Mouse (Mus musculus) CD8-positive naive resting alpha-beta T cell, adult 2 months (primary cell): ENCODE measurements around the gene 1700013G24Rik.

Source experiments
- DNase-seq, 2 experiments: peaks; one replicate each; pipeline ENCODE4 v3.0.0; 2022; ENCODE audit warnings: low read depth in 2 of 2, low spot score in 2 of 2

Gene 1700013G24Rik

DNA sequence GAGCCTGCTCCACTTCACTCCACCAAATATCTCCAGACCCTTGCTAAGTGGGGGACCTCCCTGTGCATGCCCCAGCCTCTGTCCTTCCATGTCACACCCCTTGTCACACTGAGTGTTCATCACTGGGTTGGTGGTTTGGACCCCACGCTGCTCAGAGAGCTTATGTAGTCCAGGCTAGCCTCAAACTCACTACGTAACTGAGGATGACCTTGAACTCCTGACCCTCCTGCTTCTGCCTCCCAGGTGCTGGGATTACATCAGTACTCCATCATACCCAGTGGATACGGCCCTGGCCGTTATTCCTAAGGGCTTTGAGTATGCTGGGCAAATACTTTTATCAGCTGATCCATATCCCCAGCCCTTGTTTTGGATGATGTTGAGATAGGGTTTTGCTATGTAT lies 40.1 kb downstream of the 1700013G24Rik start:
- no peak for DNase-seq

DNA sequence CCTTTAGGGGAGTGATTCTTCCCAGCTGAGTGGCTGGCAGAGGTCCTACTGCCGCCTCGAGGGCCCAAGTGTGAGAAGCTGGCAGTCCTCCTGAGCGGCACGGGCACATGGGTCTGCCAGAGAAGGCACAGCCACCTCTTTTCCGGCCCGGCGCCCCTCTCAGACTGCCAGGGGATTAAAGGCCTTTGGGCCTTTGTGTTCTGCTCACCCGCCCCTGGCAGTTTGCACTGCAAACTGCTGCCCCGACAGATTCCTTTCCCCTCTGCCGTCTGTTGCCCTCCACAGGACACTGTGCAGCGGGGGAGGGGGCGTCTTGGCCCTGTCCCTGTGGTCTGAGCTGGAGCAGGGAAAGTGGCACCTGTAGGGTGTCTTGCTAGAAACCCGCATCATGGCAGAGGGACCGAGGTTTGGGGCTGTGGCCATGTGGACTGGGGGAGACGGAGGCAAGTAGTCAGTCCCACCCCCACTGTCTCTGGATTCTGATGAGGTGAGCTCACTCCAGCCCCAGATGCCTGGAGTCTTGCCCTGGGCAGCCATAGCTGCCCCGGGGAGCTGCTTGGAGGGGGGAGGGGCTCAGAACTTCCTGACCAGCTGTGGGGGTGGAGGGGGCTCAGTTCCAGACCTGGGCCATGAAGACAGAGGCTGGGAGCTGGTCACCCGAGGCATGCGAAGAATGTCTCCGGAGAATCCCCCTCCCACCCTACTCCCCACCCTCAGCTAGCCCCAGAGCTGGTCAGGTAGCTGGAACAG lies 41.8 kb downstream of the 1700013G24Rik start:
- no peak for DNase-seq

DNA sequence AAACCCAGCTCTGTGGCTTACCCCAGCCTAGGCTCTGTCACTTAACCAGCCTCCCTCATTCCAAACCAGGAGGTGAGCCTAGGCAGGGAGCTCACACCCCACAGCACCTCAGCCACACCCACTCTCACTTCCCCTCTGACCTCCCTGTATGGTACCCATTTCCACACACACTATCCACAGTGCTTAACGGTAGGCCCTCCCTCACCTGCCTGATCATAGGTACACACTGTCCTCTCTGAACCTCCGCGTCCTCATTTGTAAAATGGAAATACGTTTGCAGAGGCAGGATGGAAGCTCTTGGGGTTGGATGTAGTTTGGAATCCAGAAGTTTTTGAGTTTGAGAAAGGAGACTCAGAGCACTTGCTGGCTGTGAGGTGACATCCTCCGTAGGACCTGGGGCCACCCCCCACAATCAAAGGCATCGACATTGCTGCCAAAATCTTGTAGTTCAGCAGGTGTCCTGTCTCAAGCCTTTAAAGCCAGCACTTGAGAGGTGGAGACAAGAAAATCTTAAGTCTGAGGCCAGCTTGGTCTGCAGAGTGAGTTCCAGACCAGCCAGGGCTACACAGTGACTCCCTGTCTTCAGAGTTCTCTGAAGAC lies 42.5 kb downstream of the 1700013G24Rik start:
- no peak for DNase-seq

DNA sequence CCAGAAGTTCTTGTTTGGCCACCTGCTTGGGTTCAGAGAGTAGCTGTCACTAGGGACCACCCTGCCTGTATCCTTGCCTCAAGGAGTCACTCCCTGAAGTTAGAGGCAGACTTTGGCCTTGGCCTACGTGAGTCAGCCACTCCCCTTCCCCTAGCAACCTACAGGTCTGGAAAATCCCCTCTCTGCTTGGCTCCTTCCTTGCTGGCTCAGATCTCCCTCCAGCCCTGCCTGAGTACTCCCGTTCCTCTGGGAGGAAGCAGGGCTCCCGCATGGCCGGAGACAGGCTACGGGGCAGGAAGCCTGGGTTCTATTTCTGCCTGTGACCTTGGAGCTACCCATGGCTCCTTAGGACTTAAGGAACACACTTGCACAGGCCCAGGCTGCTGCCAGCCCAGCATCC lies 44.3 kb downstream of the 1700013G24Rik start:
- DNase-seq: no peak

DNA sequence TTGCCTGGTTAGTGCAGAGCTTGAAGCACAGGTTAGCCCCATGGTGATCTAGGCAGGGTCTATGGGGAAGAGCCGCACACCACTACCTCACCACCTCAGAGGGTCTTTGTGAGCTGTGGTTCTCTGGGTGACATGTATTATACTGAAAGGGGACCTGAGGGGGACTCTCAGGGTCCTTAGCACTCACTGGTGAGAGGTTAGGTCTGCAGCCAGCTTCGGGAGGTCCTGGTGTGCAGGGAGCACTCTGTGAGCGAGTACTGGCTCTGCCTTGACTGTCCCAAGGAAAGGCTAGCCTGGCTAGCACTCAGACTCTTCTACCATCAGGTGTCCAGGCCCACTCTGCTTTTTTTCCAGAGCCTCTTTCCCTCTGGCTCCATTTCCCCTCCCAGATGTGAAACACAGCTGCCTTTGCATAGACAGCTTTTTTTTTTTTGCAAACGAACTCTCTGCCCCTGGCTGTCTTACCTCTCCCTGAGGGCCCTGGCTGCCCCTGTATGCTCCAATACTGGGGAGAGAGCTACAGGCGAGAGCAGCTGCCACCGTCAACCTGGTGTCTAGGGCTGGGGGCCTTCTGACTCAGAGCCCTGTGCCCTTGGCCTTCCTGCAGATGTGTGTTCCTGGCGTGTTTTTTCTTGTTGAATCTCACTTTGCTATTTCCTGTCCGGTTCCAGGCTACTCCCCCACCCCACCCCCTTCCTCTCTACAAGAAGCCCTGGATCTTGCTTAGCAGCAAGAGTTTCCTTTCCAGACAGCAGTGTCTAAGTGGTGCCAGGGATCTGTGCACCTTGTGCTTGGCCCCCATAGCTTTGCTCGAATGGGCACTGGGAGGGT lies 45.0 kb downstream of the 1700013G24Rik start:
- no peak for DNase-seq

DNA sequence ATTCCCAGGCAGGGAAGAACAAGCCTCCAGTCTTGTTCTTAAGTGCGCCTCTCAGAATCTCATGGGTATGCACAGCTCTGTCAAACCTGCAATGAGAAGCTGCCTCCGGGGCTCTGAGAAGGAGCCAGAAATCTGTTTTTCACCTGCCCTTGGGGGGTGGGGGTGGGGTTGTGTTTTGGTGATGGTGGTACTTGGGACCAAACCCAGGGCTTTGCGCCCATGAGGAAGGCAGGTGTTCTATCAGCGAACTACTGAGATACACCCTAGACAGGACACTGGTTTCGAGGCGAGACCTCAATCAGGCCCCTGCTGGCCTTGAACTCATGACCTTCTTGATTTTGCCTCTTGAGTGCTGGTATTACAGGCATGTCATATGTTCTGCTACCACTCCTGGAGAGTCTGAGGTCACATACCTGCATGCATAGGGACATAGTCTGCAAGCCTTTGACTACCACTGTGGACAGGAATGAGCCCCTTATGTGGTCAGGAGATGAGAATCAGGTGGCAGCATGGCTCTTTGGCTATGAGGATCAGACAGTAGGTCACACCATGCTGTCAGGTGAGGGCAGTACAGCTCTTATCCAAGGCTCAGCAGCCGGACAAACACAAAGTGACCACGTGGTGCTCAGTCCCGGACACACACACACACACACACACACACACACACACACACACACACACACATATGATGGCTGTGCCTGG lies 45.9 kb downstream of the 1700013G24Rik start:
- no peak for DNase-seq

DNA sequence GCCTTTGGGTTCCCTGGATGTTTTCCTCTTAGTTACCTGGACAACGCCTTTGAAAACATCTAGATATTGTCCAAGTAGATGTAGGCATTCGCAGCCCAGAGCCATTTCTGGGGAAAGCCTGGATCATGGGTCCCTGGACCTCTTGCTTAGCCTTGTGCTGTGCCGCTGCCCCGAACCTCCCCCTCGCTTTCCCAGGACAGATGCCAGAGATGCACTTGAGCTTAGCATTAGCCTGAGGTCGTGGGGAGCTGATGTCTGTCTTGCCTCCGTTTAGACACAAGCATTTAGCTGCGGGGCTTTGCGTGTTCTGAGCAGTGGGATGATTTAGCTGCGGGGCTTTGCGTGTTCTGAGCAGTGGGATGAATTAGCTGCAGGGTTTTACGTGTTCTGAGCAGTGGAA lies 47.1 kb downstream of the 1700013G24Rik start:
- no peak for DNase-seq

DNA sequence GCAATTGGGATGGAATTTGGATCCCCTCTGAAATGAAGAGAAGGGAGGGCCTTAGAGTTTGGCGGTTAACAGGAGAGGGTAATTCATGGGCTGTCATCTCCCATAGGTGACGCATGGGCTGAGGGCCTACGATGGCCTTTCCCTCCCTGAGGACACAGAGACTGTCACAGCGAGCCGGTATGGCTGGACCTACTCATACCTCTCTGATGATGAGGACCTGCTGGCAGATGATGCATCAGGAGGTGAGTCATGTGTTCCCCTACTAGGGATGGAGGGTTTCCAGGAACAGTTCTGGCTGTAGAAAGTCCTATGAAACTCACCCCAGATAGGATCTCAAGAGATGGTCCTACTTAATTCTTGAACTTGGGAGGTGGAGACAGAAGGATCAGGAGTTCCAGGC lies 47.9 kb downstream of the 1700013G24Rik start:
- DNase-seq: no peak

DNA sequence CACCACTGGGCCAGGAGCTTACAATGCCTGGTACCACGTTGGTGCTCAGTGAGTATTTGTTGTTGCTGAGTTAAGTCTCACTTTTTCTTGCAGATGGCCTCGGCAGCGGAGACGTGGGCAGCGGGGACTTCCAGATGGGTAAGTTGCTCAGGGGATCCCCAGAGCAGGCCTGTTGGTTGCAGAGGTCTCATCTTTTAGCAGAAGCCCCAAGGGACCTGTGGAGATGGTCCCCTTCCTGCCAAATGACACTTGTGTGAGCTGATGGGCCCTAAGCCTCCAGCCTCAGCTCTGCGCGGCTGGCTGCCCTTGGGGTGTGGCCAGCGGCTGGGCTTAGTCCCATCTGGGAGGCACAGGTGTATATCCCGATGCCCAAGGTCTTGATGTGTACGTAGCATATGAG lies 49.1 kb downstream of the 1700013G24Rik start:
- no peak for DNase-seq

DNA sequence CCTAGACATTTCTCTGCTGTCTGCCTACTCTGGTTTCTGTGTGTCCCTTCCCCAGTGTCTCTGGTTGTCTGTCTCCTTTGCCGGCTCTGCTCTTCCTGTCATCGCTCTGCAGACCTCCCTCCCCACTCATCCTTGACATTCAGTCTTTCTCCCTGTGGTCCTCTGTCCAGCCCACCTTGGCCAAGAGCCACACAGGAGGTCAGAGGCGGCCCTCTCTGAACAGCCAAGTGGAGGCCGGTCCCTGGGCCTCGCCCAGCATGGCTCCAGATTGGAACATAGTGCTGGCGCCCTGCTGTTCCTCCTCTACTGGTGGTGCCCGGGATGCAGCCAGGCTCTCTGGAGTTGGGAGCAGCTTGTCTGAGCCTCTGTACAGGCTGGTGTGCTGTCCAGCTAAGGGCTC lies 49.7 kb downstream of the 1700013G24Rik start:
- DNase-seq: no peak

DNA sequence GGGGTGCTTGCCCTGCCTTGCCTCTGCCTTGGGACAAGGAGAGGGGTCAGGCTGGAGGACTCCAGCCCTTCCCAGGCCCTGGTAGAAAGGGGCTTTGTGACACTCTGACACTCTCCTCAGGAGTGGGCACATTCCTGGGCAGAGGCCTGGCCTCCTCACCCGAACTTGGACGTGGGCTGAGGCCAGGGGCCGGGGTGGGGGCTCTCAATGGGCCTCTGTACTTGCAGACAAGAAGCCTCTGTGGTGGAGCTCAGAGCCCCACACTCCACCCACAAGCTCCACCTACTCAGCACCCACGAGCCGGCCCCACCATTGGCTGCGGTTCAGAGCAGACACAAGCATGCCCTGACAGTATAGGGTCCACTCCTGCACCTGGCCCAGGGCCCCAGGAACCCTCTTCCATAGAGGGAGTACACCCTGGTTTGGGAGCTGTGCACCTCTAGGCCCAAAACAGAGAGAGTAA lies 50.5 kb downstream of the 1700013G24Rik start:
- DNase-seq: no peak
